Mouse (Mus musculus) small intestine, adult 2 months (tissue): ENCODE results near the gene Abcc9. TPM values are rescaled to one million over a fixed set of nuclear protein-coding genes. Genes with fewer than 3 reads are reported as not detected.

Experiments used
- H3K27ac ChIP-seq: fragments of 200-500 bp; 2 replicates; pipeline ENCODE4 v1.5.1; 2012; ENCODE audit warnings: low read depth, low read length, control low read depth, inconsistent platforms; ENCODE audit not compliant: insufficient read depth
- H3K27me3 ChIP-seq: fragments of 200-500 bp; 2 replicates; pipeline ENCODE4 v1.6.1; 2012; ENCODE audit warnings: mild to moderate bottlenecking, moderate library complexity, low read length, inconsistent platforms; ENCODE audit not compliant: control insufficient read depth, insufficient read depth
- H3K36me3 ChIP-seq: fragments of 200-500 bp; 2 replicates; pipeline ENCODE4 v1.6.1; 2012; ENCODE audit warnings: mild to moderate bottlenecking, low read length, control low read depth, inconsistent platforms; ENCODE audit not compliant: control insufficient read depth, insufficient read depth
- H3K4me1 ChIP-seq: fragments of 200-500 bp; 2 replicates; pipeline ENCODE4 v1.6.1; 2012; ENCODE audit warnings: low read length, inconsistent platforms, mixed read lengths; ENCODE audit not compliant: control insufficient read depth, insufficient read depth, insufficient read length
- H3K4me3 ChIP-seq: fragments of 200-500 bp; 2 replicates; pipeline ENCODE4 v1.5.1; 2012; ENCODE audit warnings: low read depth, mild to moderate bottlenecking, control low read depth, inconsistent platforms, low read length, moderate library complexity
- CTCF ChIP-seq: fragments of 200-500 bp; IDR thresholded peaks from 2 replicates; pipeline ENCODE4 v1.5.1; 2012; ENCODE audit warnings: low read depth, mild to moderate bottlenecking, control low read depth, inconsistent platforms, low read length, moderate library complexity, mixed read lengths; ENCODE audit not compliant: insufficient replicate concordance, insufficient read length; ENCODE audit errors: extremely low read depth
- POLR2A ChIP-seq: fragments of 200-500 bp; IDR thresholded peaks from 2 replicates; pipeline ENCODE4 v1.6.1; 2012; ENCODE audit warnings: low read depth, mild to moderate bottlenecking, control low read depth, inconsistent platforms, low read length, moderate library complexity
- WGBS: fragments of 180-500 bp; shearing (Covaris S2); methylation state at CpG from one replicate; pipeline ENCODE4 v1.1.7; 2018; 5-methylcytosine and 5-hydroxymethylcytosine counted together
- polyA plus RNA-seq: library from polyadenylated mRNA; depleted of rRNA; stranded (reverse); fragments of >200 nt; gene quantifications from 2 replicates; pipeline ENCODE4 v1.2.3, GENCODE M21; 2012

Abcc9 gene
- polyA plus RNA-seq, 1 experiment: 1.6 TPM

DNA sequence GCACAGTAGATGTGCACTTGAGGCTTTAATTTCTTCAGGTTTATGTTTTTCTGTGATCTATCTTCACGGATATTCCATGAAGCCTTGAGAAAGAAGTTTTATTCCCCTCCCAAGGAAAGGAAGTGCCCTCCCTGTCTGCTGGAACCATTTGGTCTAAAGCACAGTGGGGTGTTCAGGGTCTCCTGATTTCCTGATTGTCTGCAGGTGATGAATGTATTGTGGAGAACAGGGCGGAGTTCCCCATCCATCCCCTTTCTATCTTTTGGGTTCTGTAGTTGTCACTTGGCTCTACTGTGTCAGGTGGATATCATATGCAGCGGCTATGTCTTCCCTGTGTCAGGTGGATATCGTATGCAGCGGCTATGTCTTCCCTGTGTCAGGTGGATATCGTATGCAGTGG, 39.6 kb upstream of the Abcc9 start:
- H3K4me3 ChIP-seq: no peak overlapping the region
- H3K36me3 ChIP-seq: no peaks in the 10 kb centered on the region
- WGBS: 88% methylated on average over 6 of the region's 6 CpGs
- H3K4me1 ChIP-seq: no peaks in the 10 kb centered on the region
- TF ChIP-seq POLR2A (no peak), CTCF (no peak)
- no peak overlapping the region for H3K27ac ChIP-seq
- H3K27me3 ChIP-seq: no peaks in the 10 kb centered on the region

DNA sequence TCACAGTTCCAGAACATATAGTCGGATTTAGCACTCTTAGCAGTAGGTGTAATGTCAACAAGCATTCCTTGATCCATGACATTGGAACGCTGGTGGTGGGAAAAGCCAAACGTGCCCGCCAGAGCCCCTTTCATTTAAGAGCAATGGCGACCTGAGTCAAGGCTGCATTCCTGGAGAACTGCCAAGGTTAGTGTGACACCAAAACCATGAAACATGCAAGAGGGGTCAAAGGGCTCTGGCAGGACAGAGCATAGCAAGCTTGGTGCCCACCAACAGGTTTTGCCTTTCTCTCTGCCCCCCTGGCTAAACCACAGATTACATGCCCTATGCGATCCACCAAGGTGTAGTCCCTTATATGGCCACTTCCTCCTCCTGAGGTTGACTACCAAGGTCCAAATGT, 36.5 kb upstream of the Abcc9 start:
- Histone ChIP-seq H3K36me3 (no peaks in the 10 kb centered on the region), H3K4me1 (no peaks in the 10 kb centered on the region), H3K27ac (no peak overlapping the region), H3K4me3 (no peak overlapping the region), H3K27me3 (no peaks in the 10 kb centered on the region)
- TF ChIP-seq CTCF (no peak), POLR2A (no peak)
- 69% methylated on average over 6 of the region's 6 CpGs for WGBS

DNA sequence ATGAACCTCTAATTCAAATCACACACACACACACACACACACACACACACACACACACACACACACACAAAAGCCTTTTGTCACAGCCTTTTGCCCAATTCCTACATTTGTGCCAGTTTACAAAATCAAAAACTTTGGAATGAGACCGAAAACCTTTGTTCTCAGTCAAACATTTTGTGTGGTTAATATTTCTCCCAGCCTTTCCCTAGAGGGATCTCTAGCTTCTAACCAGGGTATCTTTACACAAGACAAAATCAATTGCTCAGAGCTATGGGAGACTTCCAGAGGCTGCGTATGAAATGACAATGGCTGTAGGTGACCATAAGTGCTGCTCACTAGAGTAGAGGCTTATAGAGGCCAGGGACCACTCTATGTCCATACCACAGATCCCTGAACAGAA, 36.1 kb upstream of the Abcc9 start:
- Histone ChIP-seq H3K27me3 (no peaks in the 10 kb centered on the region), H3K4me3 (no peak overlapping the region), H3K4me1 (no peaks in the 10 kb centered on the region), H3K36me3 (no peaks in the 10 kb centered on the region), H3K27ac (no peak overlapping the region)
- TF ChIP-seq CTCF: no peak
- TF ChIP-seq POLR2A: no peak
- 76% methylated on average over 2 of the region's 2 CpGs for WGBS

DNA sequence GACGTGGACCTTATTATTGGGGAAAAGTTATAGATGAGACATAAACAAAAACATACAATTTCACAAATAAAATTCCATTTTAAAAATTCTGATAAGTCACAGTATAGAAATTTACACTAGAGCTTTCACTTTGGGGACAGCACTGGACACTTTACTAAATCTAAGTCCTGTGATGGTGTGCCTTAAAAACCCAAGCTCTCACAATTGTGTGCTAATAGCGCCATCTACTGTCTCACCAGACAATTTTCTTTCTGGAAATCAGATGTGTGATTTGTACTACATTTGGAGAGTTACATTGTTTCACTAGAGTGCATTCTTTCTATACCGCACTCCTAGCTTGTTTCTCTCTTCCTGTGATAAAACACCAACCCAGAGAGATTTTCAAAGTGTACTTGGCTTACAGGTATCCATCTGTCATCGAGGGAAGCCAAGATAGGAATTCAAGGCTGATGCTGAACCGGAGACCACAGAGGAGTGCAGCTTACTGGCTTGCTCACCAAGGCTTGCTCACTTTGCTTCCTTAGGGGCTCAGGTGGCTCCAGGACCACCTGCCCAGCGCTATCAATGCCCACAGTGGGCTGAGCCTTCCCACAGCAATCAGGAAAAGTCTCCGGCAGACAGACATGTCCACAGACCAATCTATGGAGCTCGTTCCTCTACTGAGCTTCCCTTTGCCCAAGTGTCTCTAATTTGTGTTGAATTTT, 33.3 kb upstream of the Abcc9 start:
- no peaks in the 10 kb centered on the region for H3K4me1 ChIP-seq
- H3K36me3 ChIP-seq: no peaks in the 10 kb centered on the region
- H3K4me3 ChIP-seq: no peak overlapping the region
- H3K27ac ChIP-seq: no peak overlapping the region
- 45% methylated on average over 8 of the region's 8 CpGs for WGBS
- no peaks in the 10 kb centered on the region for H3K27me3 ChIP-seq
- TF ChIP-seq POLR2A (no peak), CTCF (no peak)

DNA sequence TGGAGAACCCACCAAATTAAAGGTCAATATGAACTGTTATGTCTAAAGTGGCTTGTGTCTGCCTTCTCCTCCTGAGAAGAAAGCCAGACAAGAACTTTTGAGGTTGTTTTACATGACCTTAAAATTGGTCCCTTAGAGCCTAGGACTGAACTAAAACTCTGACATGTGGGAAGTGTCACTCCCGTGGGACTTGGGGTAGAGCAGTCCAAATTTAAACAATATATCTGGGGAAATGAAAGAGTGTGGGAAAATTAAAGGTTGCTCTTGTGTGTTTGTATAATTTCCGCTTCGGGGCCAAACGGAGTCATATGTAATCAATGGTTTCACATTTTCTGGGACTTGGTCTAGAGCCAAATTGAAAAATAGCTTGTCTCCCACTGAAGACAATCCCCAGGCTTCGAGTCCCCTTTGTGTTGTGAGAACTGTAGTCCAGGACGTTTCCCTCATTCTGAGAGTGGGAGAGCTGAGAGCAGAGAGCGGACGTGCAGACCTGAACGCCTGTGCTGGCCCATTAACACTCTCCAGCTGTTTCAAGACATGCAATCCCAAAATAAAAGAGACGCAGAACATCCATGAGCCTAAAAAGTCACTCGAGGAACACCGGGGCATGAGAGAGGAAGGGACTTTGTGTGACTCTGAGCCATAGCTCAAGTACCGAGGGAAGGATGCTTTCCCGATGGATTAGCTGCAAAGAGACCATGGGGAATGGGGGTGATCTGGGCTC, 30.6 kb upstream of the Abcc9 start:
- no peaks in the 10 kb centered on the region for H3K36me3 ChIP-seq
- no peak overlapping the region for H3K27ac ChIP-seq
- H3K4me1 ChIP-seq: no peaks in the 10 kb centered on the region
- no peaks in the 10 kb centered on the region for H3K27me3 ChIP-seq
- 63% methylated on average over 14 of the region's 14 CpGs for WGBS
- TF ChIP-seq CTCF (no peak), POLR2A (no peak)
- H3K4me3 ChIP-seq: no peak overlapping the region

DNA sequence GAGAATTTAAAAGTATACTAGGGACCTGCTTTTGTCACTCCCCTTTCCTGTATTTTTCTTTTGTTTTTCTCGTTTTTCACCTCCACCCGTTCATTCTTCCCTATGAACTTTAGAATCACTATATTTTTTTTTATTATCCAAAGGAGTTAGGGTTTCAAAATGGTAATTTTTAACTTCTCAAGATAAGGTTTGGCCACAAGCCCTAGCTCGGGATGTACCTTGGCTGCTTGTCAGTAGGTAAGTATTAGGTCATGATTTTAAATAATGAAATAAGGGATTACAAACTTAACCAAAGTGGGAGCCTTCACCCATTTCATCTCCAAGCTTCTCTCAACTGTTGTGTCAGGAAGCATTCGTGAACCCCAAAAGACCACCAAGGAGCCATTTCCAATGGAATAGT, 23.9 kb upstream of the Abcc9 start:
- Histone ChIP-seq H3K27me3 (no peaks in the 10 kb centered on the region), H3K27ac (no peak overlapping the region), H3K4me1 (no peaks in the 10 kb centered on the region), H3K4me3 (no peak overlapping the region), H3K36me3 (no peaks in the 10 kb centered on the region)
- 39% methylated on average over 4 of the region's 4 CpGs for WGBS
- no peak for TF ChIP-seq CTCF
- no peak for TF ChIP-seq POLR2A

DNA sequence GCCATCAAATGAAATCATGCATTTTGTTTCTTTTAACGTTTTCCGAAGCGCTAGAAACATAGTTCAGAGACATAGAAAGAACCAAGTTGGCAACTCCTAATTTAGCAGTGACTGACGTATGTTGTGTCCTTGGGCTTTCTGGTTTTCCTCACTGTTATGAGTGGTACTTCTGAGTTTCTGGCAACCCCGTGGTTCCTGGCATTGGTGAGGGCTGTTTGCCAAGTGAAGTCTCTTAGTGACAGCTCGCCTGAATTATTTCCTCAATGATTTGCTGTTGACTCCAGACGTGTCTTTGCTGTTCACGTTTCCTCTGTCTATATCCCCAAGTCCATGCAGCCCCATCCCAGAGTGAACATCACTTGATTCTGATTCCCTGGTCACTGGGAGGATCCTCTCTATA, 19.6 kb upstream of the Abcc9 start:
- WGBS: 71% methylated on average over 8 of the region's 8 CpGs
- Histone ChIP-seq H3K27me3 (no peaks in the 10 kb centered on the region), H3K36me3 (no peaks in the 10 kb centered on the region), H3K4me3 (no peak overlapping the region), H3K4me1 (no peaks in the 10 kb centered on the region), H3K27ac (no peak overlapping the region)
- no peak for TF ChIP-seq POLR2A
- no peak for TF ChIP-seq CTCF
